Mouse (Mus musculus) liver, embryonic 14.5 days (tissue): ENCODE measurements around the gene Trpt1.

Source experiments
- CTCF ChIP-seq: IDR thresholded peaks from 2 replicates; pipeline ENCODE4 v1.5.1; 2016; ENCODE audit warnings: antibody characterized with exemption, low read depth, control low read depth
- EP300 ChIP-seq: IDR thresholded peaks from 2 replicates; pipeline ENCODE4 v1.6.1; 2016; ENCODE audit warnings: antibody characterized with exemption, low read depth

DNA sequence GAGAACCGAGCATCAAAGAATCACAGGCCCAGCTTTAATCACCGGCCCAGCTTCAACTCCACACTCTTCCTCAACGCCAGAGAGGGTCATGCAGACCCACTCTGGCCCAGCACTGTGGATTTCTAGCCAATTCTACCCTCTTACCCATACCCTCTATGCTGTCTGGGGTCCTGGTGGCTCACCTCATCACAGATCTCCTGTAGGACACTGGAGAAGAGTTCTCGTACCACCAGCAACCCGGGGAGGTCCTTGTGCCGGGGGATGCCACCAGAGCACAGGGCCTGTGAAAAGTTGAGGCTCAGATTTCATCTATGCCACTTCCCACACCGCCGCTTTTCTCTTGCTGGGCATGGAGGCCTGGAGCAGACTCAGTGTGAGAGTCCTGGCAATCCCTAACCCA lies 1.4 kb upstream of the Trpt1 start:
- TF ChIP-seq CTCF (no peak), EP300 (no peak)
